Mouse (Mus musculus) testis, adult 2 months (tissue): ENCODE data around the gene Olfr547.

Experiments
- CTCF ChIP-seq: fragments of 200-500 bp; IDR thresholded peaks from 2 replicates; pipeline ENCODE4 v1.5.1; 2012; ENCODE audit warnings: low read depth, mild to moderate bottlenecking, inconsistent platforms, low read length, moderate library complexity; ENCODE audit not compliant: control insufficient read depth, insufficient read depth, insufficient replicate concordance
- POLR2A ChIP-seq: fragments of 200-500 bp; IDR thresholded peaks from 2 replicates; pipeline ENCODE4 v1.6.1; 2012; ENCODE audit warnings: low read depth, mild to moderate bottlenecking, inconsistent platforms, low read length, moderate library complexity; ENCODE audit not compliant: control insufficient read depth

GRCm38 (mm10) chr7:102509726-102510125 lies 24.8 kb upstream of the Olfr547 start:
- TF ChIP-seq CTCF (no peak), POLR2A (no peak)
